8 mouse cellular contexts compared by ENCODE assay signal in genomic region chr10:62885460-62885859, GRCm38 (mm10). TPM values are rescaled to one million over a fixed set of nuclear protein-coding genes. Genes with fewer than 3 reads are reported as not detected.
DNase-seq lines count a peak whose midpoint lies in the region; ATAC-seq lines count a peak whose summit lies in the region.

No protein-coding gene starts in this region.

- H3K4me3 ChIP-seq in neural tube, embryonic 11.5 days (ENCODE audit: low read depth, low read length): peak overlapping the region; percentile 60
- peak overlapping the region; percentile 54 for H3K4me3 ChIP-seq in liver, embryonic 15.5 days (replicated peaks)

- WGBS in neural tube, embryonic 11.5 days: 24% methylated on average over 10 of the region's 10 CpGs
- 24% methylated on average over 10 of the region's 10 CpGs for WGBS in liver, embryonic 15.5 days (ENCODE audit: insufficient replicate concordance)

- DNase-seq in embryo, embryonic 10 days (ENCODE audit: low spot score): peak; percentile 27
- DNase-seq in embryo, embryonic 11 days: no peak
- DNase-seq in neural tube, embryonic 11.5 days (ENCODE audit: low spot score): no peak
- no peak for DNase-seq in neural tube, embryonic 10.5 days (ENCODE audit: extremely low spot score, low spot score)
- DNase-seq in urinary bladder, postnatal 36 days (ENCODE audit: low spot score in 2 of 2): no peak
- DNase-seq in testis, postnatal 10 days (ENCODE audit: low spot score): no peak
- DNase-seq in thymus, postnatal 14 days: no peak

- no peaks in the 10 kb centered on the region for H3K27me3 ChIP-seq in neural tube, embryonic 11.5 days (ENCODE audit: control insufficient read depth, insufficient read depth, low read length)
- H3K27me3 ChIP-seq in liver, embryonic 15.5 days: peaks cover 42% of the 10 kb centered on the region

- no peak overlapping the region for H3K27ac ChIP-seq in neural tube, embryonic 11.5 days (ENCODE audit: low read depth, low read length)
- no peak overlapping the region for H3K27ac ChIP-seq in liver, embryonic 15.5 days (replicated peaks)

- H3K36me3 ChIP-seq in neural tube, embryonic 11.5 days (ENCODE audit: control insufficient read depth, insufficient read depth, low read length): no peaks in the 10 kb centered on the region
- no peaks in the 10 kb centered on the region for H3K36me3 ChIP-seq in liver, embryonic 15.5 days (replicated peaks)

- H3K4me2 ChIP-seq in neural tube, embryonic 11.5 days (ENCODE audit: low read depth): peak overlapping the region; percentile 97
- H3K4me2 ChIP-seq in liver, embryonic 15.5 days: peak overlapping the region; percentile 75

- ATAC-seq in neural tube, embryonic 11.5 days (ENCODE audit: insufficient read depth, low FRiP score, low TSS enrichment): no peak
- no peak for ATAC-seq in liver, embryonic 15.5 days (ENCODE audit: insufficient read depth)

- H3K9ac ChIP-seq in neural tube, embryonic 11.5 days (ENCODE audit: low read length): no peak overlapping the region; the same call in 1 of the 2 replicates
- H3K9ac ChIP-seq in liver, embryonic 15.5 days: no peak overlapping the region

- no peaks in the 10 kb centered on the region for H3K4me1 ChIP-seq in neural tube, embryonic 11.5 days (ENCODE audit: control insufficient read depth, insufficient read depth, low read length)
- peaks cover 19% of the 10 kb centered on the region; the same call in 1 of the 2 replicates for H3K4me1 ChIP-seq in liver, embryonic 15.5 days (replicated peaks)

- H3K9me3 ChIP-seq in neural tube, embryonic 11.5 days (ENCODE audit: control insufficient read depth, low read length): no peaks in the 10 kb centered on the region
- no peaks in the 10 kb centered on the region for H3K9me3 ChIP-seq in liver, embryonic 15.5 days (replicated peaks)

RNA-seq across cellular contexts. Expression of gene Tet1, which starts 23.3 kb away (rescaled TPM):
- polyA plus RNA-seq in neural tube, embryonic 11.5 days (2014; fragmentation: Nextera tagmentation; extraction: Ambion mirVana): 30.1 and 30.4 TPM in 2 replicates
- 1.6 and 2.3 TPM in 2 replicates for polyA plus RNA-seq in liver, embryonic 15.5 days (2015; fragmentation: Nextera tagmentation; extraction: Ambion mirVana)

RNA-seq across cellular contexts. Expression of gene Slc25a16, which starts 35.0 kb away (rescaled TPM):
- 11.6 and 12.1 TPM in 2 replicates for polyA plus RNA-seq in neural tube, embryonic 11.5 days (2014; fragmentation: Nextera tagmentation; extraction: Ambion mirVana)
- 7.8 and 8.1 TPM in 2 replicates for polyA plus RNA-seq in liver, embryonic 15.5 days (2015; fragmentation: Nextera tagmentation; extraction: Ambion mirVana)
